Mouse (Mus musculus) ES-E14 (cell line): ENCODE results near the gene Ganab.
"Not testable (repeated sequence)": the region's sequence is repeated elsewhere in the genome, so short reads cannot be mapped to it uniquely, and the experiment has no call there.

Source experiments
- CHD2 ChIP-seq: IDR thresholded peaks from 2 replicates; pipeline ENCODE4 v1.6.1; 2014; ENCODE audit warnings: mild to moderate bottlenecking, low read depth, low read length, inconsistent platforms
- HCFC1 ChIP-seq: IDR thresholded peaks from 2 replicates; pipeline ENCODE4 v1.6.1; 2012; ENCODE audit warnings: low read length, inconsistent platforms, borderline replicate concordance; ENCODE audit not compliant: insufficient read depth
- MAFK ChIP-seq: IDR thresholded peaks from 2 replicates; pipeline ENCODE4 v1.6.1; 2014; ENCODE audit warnings: mild to moderate bottlenecking, low read depth, low read length, inconsistent platforms; ENCODE audit not compliant: insufficient read depth
- ZC3H11A ChIP-seq: IDR thresholded peaks from 2 replicates; pipeline ENCODE4 v1.6.1; 2012; ENCODE audit warnings: low read depth, mild to moderate bottlenecking, inconsistent platforms, low read length, borderline replicate concordance

GRCm38 (mm10) chr19:8897211-8897864, 533 bp upstream of the Ganab start:
- TF ChIP-seq MAFK, ZC3H11A, CHD2, HCFC1: not testable (repeated sequence)
